Mouse (Mus musculus): Measurements from ENCODE around the gene Smurf1. TPM values are rescaled to one million over a fixed set of nuclear protein-coding genes. Genes with fewer than 3 reads are reported as not detected.
A peak's percentile ranks its signal among the peaks of the same experiment; 100 is the strongest.

Gene Smurf1
- total and polyA plus RNA-seq, 3 experiments, result 3.1 to 7.2 (median 4.3) TPM

DNA sequence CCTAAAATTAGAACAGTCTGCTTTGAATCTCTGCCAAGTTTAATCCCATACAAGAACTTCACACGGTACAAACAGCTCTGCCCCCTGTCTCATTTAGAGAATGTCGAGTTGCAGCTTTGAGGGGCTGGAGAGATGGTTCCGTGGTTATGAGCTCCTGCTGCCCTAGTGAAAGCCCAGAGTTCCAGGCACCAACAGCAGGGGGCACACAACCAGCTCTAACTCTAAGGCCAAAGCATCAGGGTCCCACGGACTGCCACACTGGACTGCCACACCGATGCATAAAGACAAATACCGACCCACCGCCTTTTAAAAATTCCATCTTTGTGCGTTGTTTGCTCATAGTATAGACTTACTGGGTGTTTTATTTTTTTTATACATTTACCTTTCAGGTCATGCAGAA lies 98.7 kb downstream of the Smurf1 start:
- H3K36me3 ChIP-seq (replicated peaks in 1 of 2; ENCODE audit: control insufficient read depth in 1 of 2, insufficient read depth in 1 of 2, low read length in 1 of 2), result no peaks in the 10 kb centered on the region
- no peaks in the 10 kb centered on the region for H3K27me3 ChIP-seq (replicated peaks)
- DNase-seq (ENCODE audit: extremely low read depth), result no peak
- no peaks in the 10 kb centered on the region for H3K4me1 ChIP-seq (ENCODE audit: control insufficient read depth in 1 of 2, insufficient read depth in 2 of 2)
- H3K9me3 ChIP-seq (replicated peaks; ENCODE audit: low read length), result no peaks in the 10 kb centered on the region
- H3K9ac ChIP-seq (ENCODE audit: insufficient read depth, low read depth), result no peak overlapping the region
- no peak overlapping the region for H3K4me3 ChIP-seq (replicated peaks in 1 of 3; ENCODE audit: low read depth in 2 of 3, low read length in 2 of 3, poor library complexity in 1 of 3)
- dilution Hi-C loops (cut with MboI; ENCODE audit: extremely low pct_ligation_motif_present, extremely low pct_unique_long_range_greater_than_20kb, low sequenced_read_pairs), result no loop called here
- TF ChIP-seq IRF4 (IDR thresholded peaks at IDR 0.05; ENCODE audit: low read depth, low read length) (no peak), SMC3 (IDR thresholded peaks at IDR 0.05; ENCODE audit: low read depth, low read length) (peak; percentile 11; the same call in 1 of the 2 replicates), CTCF (conservative IDR thresholded peaks at IDR 0.05 in 1 of 2, IDR thresholded peaks at IDR 0.05 in 1 of 2; ENCODE audit: low read depth in 2 of 2, low read length in 2 of 2) (peak in 1 of 2 experiments; percentile 34; a peak in 2 of 4 replicates)
- H3K4me2 ChIP-seq (ENCODE audit: insufficient read depth, low read depth, poor library complexity, severe bottlenecking), result no peak overlapping the region
- in situ Hi-C loops (cut with MboI; ENCODE audit: low pct_ligation_motif_present, low pct_unique_long_range_greater_than_20kb, low sequenced_read_pairs), result no loop called here
- H3K27ac ChIP-seq (ENCODE audit: insufficient read depth, low read depth), result no peak overlapping the region
- no peaks in the 10 kb centered on the region for H3K79me2 ChIP-seq (replicated peaks; ENCODE audit: control insufficient read depth, extremely low read depth, insufficient read depth, poor library complexity, severe bottlenecking)

DNA sequence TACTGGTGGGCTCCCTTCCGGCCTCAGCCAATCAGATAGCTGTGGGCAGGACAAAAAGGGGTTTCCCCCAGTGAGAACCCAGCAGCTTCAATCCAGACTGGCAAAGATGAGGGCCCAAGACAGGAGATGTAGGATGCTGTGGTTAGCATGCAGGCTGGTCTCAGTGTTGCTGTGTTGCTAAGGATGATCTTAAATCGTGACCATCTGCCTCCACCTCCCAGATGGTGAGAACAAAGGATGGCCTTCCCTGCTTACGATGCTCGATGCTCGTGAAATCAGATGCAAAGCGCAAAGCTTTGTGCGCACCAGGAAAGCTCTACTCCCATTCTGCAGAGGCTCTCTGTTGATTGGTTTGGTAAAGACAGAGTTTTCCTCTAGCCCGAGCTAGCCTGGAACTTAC lies 104.7 kb downstream of the Smurf1 start:
- in situ Hi-C loops (cut with MboI; ENCODE audit: low pct_ligation_motif_present, low pct_unique_long_range_greater_than_20kb, low sequenced_read_pairs) (no loop called here), dilution Hi-C loops (cut with MboI; ENCODE audit: extremely low pct_ligation_motif_present, extremely low pct_unique_long_range_greater_than_20kb, low sequenced_read_pairs) (no loop called here)
- TF ChIP-seq USF1 (IDR thresholded peaks at IDR 0.05; ENCODE audit: low read depth, low read length) (no peak), HCFC1 (IDR thresholded peaks at IDR 0.05; ENCODE audit: low read depth, low read length) (no peak), PAX5 (IDR thresholded peaks at IDR 0.05; ENCODE audit: low read length) (no peak), UBTF (IDR thresholded peaks at IDR 0.05; ENCODE audit: low read depth, low read length) (no peak), RCOR1 (conservative IDR thresholded peaks at IDR 0.05; ENCODE audit: low read depth, low read length) (no peak), ZKSCAN1 (IDR thresholded peaks at IDR 0.05; ENCODE audit: borderline replicate concordance, low read depth, low read length) (no peak), TBP (conservative IDR thresholded peaks at IDR 0.05; ENCODE audit: low read depth, low read length) (no peak), SMC3 (IDR thresholded peaks at IDR 0.05; ENCODE audit: low read depth, low read length) (no peak), MXI1 (IDR thresholded peaks at IDR 0.05; ENCODE audit: low read depth, low read length) (no peak), MEF2A (IDR thresholded peaks at IDR 0.05; ENCODE audit: borderline replicate concordance, low read depth, low read length) (no peak), MAFK (IDR thresholded peaks at IDR 0.05; ENCODE audit: insufficient replicate concordance, low read length) (no peak), CTCF (conservative IDR thresholded peaks at IDR 0.05 in 1 of 2, IDR thresholded peaks at IDR 0.05 in 1 of 2; ENCODE audit: low read depth in 2 of 2, low read length in 2 of 2) (no peak), ZC3H11A (IDR thresholded peaks at IDR 0.05; ENCODE audit: low read depth, low read length) (no peak), POLR2AphosphoS2 (IDR thresholded peaks at IDR 0.05; ENCODE audit: low read depth, low read length) (no peak), CHD2 (IDR thresholded peaks at IDR 0.05; ENCODE audit: low read length) (no peak), USF2 (conservative IDR thresholded peaks at IDR 0.05; ENCODE audit: low read depth, low read length) (no peak), JUN (IDR thresholded peaks at IDR 0.05; ENCODE audit: insufficient read depth, low read depth, low read length) (no peak), RAD21 (IDR thresholded peaks at IDR 0.05; ENCODE audit: low read depth, low read length) (no peak), ELF1 (IDR thresholded peaks at IDR 0.05; ENCODE audit: low read depth, low read length) (no peak), ZMIZ1 (IDR thresholded peaks at IDR 0.05; ENCODE audit: low read depth, low read length) (no peak)
- Histone ChIP-seq H3K4me2 (ENCODE audit: insufficient read depth, low read depth, poor library complexity, severe bottlenecking) (no peak overlapping the region), H3K27ac (ENCODE audit: insufficient read depth, low read depth) (no peak overlapping the region), H3K79me2 (replicated peaks; ENCODE audit: control insufficient read depth, extremely low read depth, insufficient read depth, poor library complexity, severe bottlenecking) (no peaks in the 10 kb centered on the region), H3K36me3 (replicated peaks in 1 of 2; ENCODE audit: control insufficient read depth in 1 of 2, insufficient read depth in 1 of 2, low read length in 1 of 2) (peaks cover 43 to 51% of the 10 kb centered on the region in 2 experiments), H3K4me3 (replicated peaks in 1 of 3; ENCODE audit: low read depth in 2 of 3, low read length in 2 of 3, poor library complexity in 1 of 3) (no peak overlapping the region), H3K27me3 (replicated peaks) (no peaks in the 10 kb centered on the region), H3K4me1 (ENCODE audit: control insufficient read depth in 1 of 2, insufficient read depth in 2 of 2) (no peaks in the 10 kb centered on the region), H3K9ac (ENCODE audit: insufficient read depth, low read depth) (no peak overlapping the region), H3K9me3 (replicated peaks; ENCODE audit: low read length) (peaks cover 14% of the 10 kb centered on the region)
- no peak for DNase-seq (ENCODE audit: extremely low read depth)

Measured in CH12.LX (cell line).